Mouse (Mus musculus): ENCODE data around the gene Trpc4ap. TPM values are rescaled to one million over a fixed set of nuclear protein-coding genes. Genes with fewer than 3 reads are reported as not detected.
"Not testable (repeated sequence)": the region's sequence is repeated elsewhere in the genome, so short reads cannot be mapped to it uniquely, and the experiment has no call there.

Trpc4ap gene
- polyA plus RNA-seq, 1 experiment from 2014 or later = 188 TPM

GRCm38 (mm10) chr2:155717082-155717990 lies 25.2 kb upstream of the Trpc4ap start:
- Histone ChIP-seq H3K4me1 (no peaks in the 10 kb centered on the region), H3K9me3 (no peaks in the 10 kb centered on the region), H3K4me3 (no peak overlapping the region), H3K4me2 (replicated peaks) (no peak overlapping the region), H3K27me3 (replicated peaks) (no peaks in the 10 kb centered on the region), H3K36me3 (peaks cover 70% of the 10 kb centered on the region), H3K27ac (no peak overlapping the region), H3K9ac (no peak overlapping the region)
- no peak for ATAC-seq (ENCODE audit: low FRiP score, low read depth)
- WGBS = 90% methylated on average over 12 of the region's 12 CpGs

GRCm38 (mm10) chr2:155710557-155710956 lies 18.4 kb upstream of the Trpc4ap start:
- Histone ChIP-seq H3K9ac (no peak overlapping the region), H3K4me1 (no peaks in the 10 kb centered on the region), H3K27me3 (replicated peaks) (no peaks in the 10 kb centered on the region), H3K27ac (no peak overlapping the region), H3K36me3 (peaks cover 77% of the 10 kb centered on the region), H3K4me2 (replicated peaks) (no peak overlapping the region), H3K9me3 (no peaks in the 10 kb centered on the region), H3K4me3 (no peak overlapping the region)
- no peak for ATAC-seq (ENCODE audit: low FRiP score, low read depth)
- 89% methylated on average over 11 of the region's 11 CpGs for WGBS

- Histone ChIP-seq H3K9me3 (no peaks in the 10 kb centered on the region), H3K4me2 (replicated peaks) (no peak overlapping the region), H3K27ac (no peak overlapping the region), H3K27me3 (replicated peaks) (no peaks in the 10 kb centered on the region), H3K4me1 (no peaks in the 10 kb centered on the region), H3K9ac (no peak overlapping the region), H3K4me3 (no peak overlapping the region), H3K36me3 (peaks cover 65% of the 10 kb centered on the region)
- WGBS = 82% methylated on average over 4 of the region's 4 CpGs
- ATAC-seq (ENCODE audit: low FRiP score, low read depth) = no peak
Observed at GRCm38 (mm10) chr2:155707251-155707650, 15.1 kb upstream of the Trpc4ap start.

GRCm38 (mm10) chr2:155703630-155704029 lies 11.4 kb upstream of the Trpc4ap start:
- no peaks in the 10 kb centered on the region for H3K9me3 ChIP-seq
- WGBS = 19% methylated on average over 4 of the region's 4 CpGs
- H3K4me2 ChIP-seq (replicated peaks) = no peak overlapping the region
- H3K36me3 ChIP-seq = peaks cover 48% of the 10 kb centered on the region
- no peak overlapping the region for H3K9ac ChIP-seq
- no peak overlapping the region for H3K4me3 ChIP-seq
- no peaks in the 10 kb centered on the region for H3K4me1 ChIP-seq
- no peak for ATAC-seq (ENCODE audit: low FRiP score, low read depth)
- no peaks in the 10 kb centered on the region for H3K27me3 ChIP-seq (replicated peaks)
- no peak overlapping the region for H3K27ac ChIP-seq

GRCm38 (mm10) chr2:155701399-155701919 lies 9.3 kb upstream of the Trpc4ap start:
- ATAC-seq (ENCODE audit: low FRiP score, low read depth) = no peak
- Histone ChIP-seq H3K4me1 (no peaks in the 10 kb centered on the region), H3K4me2 (replicated peaks) (no peak overlapping the region), H3K9me3 (no peaks in the 10 kb centered on the region), H3K4me3 (no peak overlapping the region), H3K36me3 (peaks cover 33% of the 10 kb centered on the region), H3K27me3 (replicated peaks) (no peaks in the 10 kb centered on the region), H3K9ac (no peak overlapping the region), H3K27ac (no peak overlapping the region)
- 92% methylated on average over 19 of the region's 19 CpGs for WGBS

GRCm38 (mm10) chr2:155698443-155698842 lies 6.3 kb upstream of the Trpc4ap start:
- H3K27me3 ChIP-seq (replicated peaks) = not testable (repeated sequence)
- 93% methylated on average over 6 of the region's 6 CpGs for WGBS

GRCm38 (mm10) chr2:155696851-155697250 lies 4.7 kb upstream of the Trpc4ap start:
- Histone ChIP-seq H3K27ac (no peak overlapping the region), H3K27me3 (replicated peaks) (no peaks in the 10 kb centered on the region), H3K9ac (no peak overlapping the region), H3K36me3 (0 out of 2 replicates have a peak, but pooled peaks cover 5% of the 10 kb centered on the region), H3K4me2 (replicated peaks) (no peak overlapping the region), H3K4me1 (no peaks in the 10 kb centered on the region), H3K9me3 (no peaks in the 10 kb centered on the region), H3K4me3 (no peak overlapping the region)
- 74% methylated on average over 7 of the region's 7 CpGs for WGBS
- ATAC-seq (ENCODE audit: low FRiP score, low read depth) = no peak

More at GRCm38 (mm10) chr2:155698443-155698842, 6.3 kb upstream of the Trpc4ap start:
- H3K4me1 ChIP-seq; H3K27ac ChIP-seq; H3K9ac ChIP-seq; ATAC-seq (ENCODE audit: low FRiP score, low read depth); H3K4me2 ChIP-seq (replicated peaks); H3K9me3 ChIP-seq; H3K4me3 ChIP-seq: not testable (repeated sequence)
- peaks cover 11% of the 10 kb centered on the region for H3K36me3 ChIP-seq

GRCm38 (mm10) chr2:155696091-155696558 lies 3.9 kb upstream of the Trpc4ap start:
- Histone ChIP-seq H3K4me1 (peaks cover 4% of the 10 kb centered on the region), H3K36me3 (0 out of 2 replicates have a peak, but pooled peaks cover 4% of the 10 kb centered on the region), H3K4me3 (no peak overlapping the region), H3K9me3 (no peaks in the 10 kb centered on the region), H3K27ac (no peak overlapping the region), H3K9ac (no peak overlapping the region), H3K4me2 (replicated peaks) (no peak overlapping the region), H3K27me3 (replicated peaks) (no peaks in the 10 kb centered on the region)
- ATAC-seq (ENCODE audit: low FRiP score, low read depth) = no peak
- WGBS = 14% methylated on average over 7 of the region's 7 CpGs

GRCm38 (mm10) chr2:155695316-155695715 lies 3.1 kb upstream of the Trpc4ap start:
- no peaks in the 10 kb centered on the region for H3K9me3 ChIP-seq
- no peak overlapping the region for H3K27ac ChIP-seq
- no peak overlapping the region for H3K4me3 ChIP-seq
- H3K4me1 ChIP-seq = peaks cover 13% of the 10 kb centered on the region
- H3K27me3 ChIP-seq (replicated peaks) = no peaks in the 10 kb centered on the region
- no peaks in the 10 kb centered on the region for H3K36me3 ChIP-seq
- no peak for ATAC-seq (ENCODE audit: low FRiP score, low read depth)
- H3K9ac ChIP-seq = no peak overlapping the region
- H3K4me2 ChIP-seq (replicated peaks) = no peak overlapping the region
- 79% methylated on average over 3 of the region's 3 CpGs for WGBS

GRCm38 (mm10) chr2:155694564-155694963 lies 2.4 kb upstream of the Trpc4ap start:
- H3K4me3 ChIP-seq = no peak overlapping the region
- no peaks in the 10 kb centered on the region for H3K27me3 ChIP-seq (replicated peaks)
- peaks cover 15% of the 10 kb centered on the region for H3K4me1 ChIP-seq
- H3K9me3 ChIP-seq = no peaks in the 10 kb centered on the region
- 74% methylated on average over 2 of the region's 2 CpGs for WGBS
- ATAC-seq (ENCODE audit: low FRiP score, low read depth) = no peak
- H3K36me3 ChIP-seq = no peaks in the 10 kb centered on the region
- H3K27ac ChIP-seq = no peak overlapping the region
- no peak overlapping the region for H3K4me2 ChIP-seq (replicated peaks)
- H3K9ac ChIP-seq = no peak overlapping the region

- Histone ChIP-seq H3K9ac (no peak overlapping the region), H3K9me3 (no peaks in the 10 kb centered on the region), H3K36me3 (no peaks in the 10 kb centered on the region), H3K27ac (no peak overlapping the region), H3K4me1 (peaks cover 15% of the 10 kb centered on the region), H3K4me2 (replicated peaks) (no peak overlapping the region), H3K4me3 (no peak overlapping the region), H3K27me3 (replicated peaks) (no peaks in the 10 kb centered on the region)
- ATAC-seq (ENCODE audit: low FRiP score, low read depth) = no peak
- 80% methylated on average over 4 of the region's 4 CpGs for WGBS
Observed at GRCm38 (mm10) chr2:155693136-155693535, 952 bp upstream of the Trpc4ap start.

- no peaks in the 10 kb centered on the region for H3K9me3 ChIP-seq
- no peak for ATAC-seq (ENCODE audit: low FRiP score, low read depth)
- peak overlapping the region; percentile 80 for H3K4me2 ChIP-seq (replicated peaks)
- 5% methylated on average over 8 of the region's 8 CpGs for WGBS
- peaks cover 15% of the 10 kb centered on the region for H3K4me1 ChIP-seq
- peaks cover 2% of the 10 kb centered on the region; the same call in 1 of the 2 replicates for H3K36me3 ChIP-seq
- H3K27me3 ChIP-seq (replicated peaks) = no peaks in the 10 kb centered on the region
- H3K4me3 ChIP-seq = peak overlapping the region; percentile 99
- H3K27ac ChIP-seq = 0 out of 2 replicates have a peak overlapping the region, but pooled peaks have one; percentile 88
- peak overlapping the region; percentile 97 for H3K9ac ChIP-seq
Observed at GRCm38 (mm10) chr2:155691336-155691722, 855 bp downstream of the Trpc4ap start.

Data from neural tube, embryonic 12.5 days (tissue).